Mouse (Mus musculus) forelimb bud, embryonic 11.5 days (tissue): ENCODE measurements around the gene Olfr358.

ENCODE experiments used
- DNase-seq: peaks from one replicate; pipeline ENCODE4 v3.0.0-alpha.2; 2012; ENCODE audit warnings: low read depth, low spot score

Gene Olfr358

DNA sequence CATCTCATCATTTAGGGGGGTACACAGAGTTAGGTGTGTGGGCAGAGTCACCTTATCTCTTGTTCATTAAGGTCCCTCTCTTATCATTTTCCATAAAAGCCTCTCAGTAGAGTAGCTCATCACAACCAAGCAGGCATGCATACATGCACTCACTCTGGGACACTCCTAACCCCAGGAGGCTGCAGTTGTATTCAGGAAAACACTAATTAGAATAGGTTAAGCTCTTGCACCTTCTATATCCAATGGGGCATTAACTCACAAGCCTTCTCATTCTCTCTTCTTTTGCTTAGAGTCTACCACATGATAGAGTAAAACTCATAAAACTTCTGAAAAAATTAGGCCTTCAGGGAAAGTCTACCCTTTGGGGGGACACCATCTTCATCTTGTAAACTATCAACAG, at the start of gene Olfr358:
Olfr358 (minus strand) TSS at position 101 of the 400 bp plus-strand sequence.
- no peak for DNase-seq

DNA sequence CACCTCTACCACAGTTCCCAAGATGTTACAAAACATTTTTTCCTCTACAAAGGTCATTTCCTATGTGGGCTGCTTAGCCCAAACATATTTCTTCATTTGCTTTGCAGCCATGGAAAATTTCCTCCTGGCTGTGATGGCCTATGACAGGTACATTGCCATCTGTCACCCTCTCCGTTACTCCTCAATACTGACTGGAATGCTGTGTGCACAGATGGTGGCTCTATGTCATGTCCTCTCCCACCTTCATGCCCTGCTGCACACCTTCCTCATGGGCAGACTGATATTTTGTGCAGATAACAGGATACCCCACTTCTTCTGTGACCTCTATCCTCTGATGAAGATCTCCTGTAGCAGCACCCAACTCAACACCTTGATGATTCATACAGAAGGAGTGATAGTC, 12.1 kb downstream of the Olfr358 start:
- DNase-seq = no peak

DNA sequence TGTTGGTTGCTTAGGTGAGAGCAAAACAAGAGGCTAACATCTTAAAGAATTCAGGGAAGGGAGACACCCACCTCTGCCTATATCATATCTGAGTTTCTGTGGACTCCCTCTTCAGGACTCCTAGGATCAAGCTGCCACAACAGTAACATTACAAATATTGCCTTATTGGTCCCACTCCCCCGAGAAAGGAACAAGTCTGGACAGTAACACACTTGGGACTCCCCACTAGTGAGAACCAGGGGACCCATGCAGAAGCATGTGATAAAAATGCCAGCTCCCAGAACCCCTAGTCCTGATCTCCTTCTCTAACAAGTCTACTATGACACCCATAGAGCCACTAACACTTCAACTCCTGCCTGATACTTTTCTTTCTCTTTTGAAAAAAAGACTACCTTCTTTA, 15.6 kb downstream of the Olfr358 start, which contains the start of gene Olfr357:
Olfr357 (plus strand) TSS at position 301 of the 400 bp plus-strand sequence.
- DNase-seq = no peak
